Mouse (Mus musculus) thymus, postnatal 4 days (tissue): ENCODE measurements at regions not wholly inside any gene's neighbourhood (a gene's known extent, or its start where the extent isn't known, plus 50 kb on each side); places are given as distances from the start of the nearest gene placed in this dataset.

Source experiments
- DNase-seq: peaks from one replicate; pipeline ENCODE4 v3.0.0; 2021

GRCm38 (mm10) chr2:10999217-10999618 lies 172.7 kb upstream of the Prkcq start:
- DNase-seq = no peak

GRCm38 (mm10) chr2:11005806-11006205 lies 166.1 kb upstream of the Prkcq start:
- no peak for DNase-seq

DNA sequence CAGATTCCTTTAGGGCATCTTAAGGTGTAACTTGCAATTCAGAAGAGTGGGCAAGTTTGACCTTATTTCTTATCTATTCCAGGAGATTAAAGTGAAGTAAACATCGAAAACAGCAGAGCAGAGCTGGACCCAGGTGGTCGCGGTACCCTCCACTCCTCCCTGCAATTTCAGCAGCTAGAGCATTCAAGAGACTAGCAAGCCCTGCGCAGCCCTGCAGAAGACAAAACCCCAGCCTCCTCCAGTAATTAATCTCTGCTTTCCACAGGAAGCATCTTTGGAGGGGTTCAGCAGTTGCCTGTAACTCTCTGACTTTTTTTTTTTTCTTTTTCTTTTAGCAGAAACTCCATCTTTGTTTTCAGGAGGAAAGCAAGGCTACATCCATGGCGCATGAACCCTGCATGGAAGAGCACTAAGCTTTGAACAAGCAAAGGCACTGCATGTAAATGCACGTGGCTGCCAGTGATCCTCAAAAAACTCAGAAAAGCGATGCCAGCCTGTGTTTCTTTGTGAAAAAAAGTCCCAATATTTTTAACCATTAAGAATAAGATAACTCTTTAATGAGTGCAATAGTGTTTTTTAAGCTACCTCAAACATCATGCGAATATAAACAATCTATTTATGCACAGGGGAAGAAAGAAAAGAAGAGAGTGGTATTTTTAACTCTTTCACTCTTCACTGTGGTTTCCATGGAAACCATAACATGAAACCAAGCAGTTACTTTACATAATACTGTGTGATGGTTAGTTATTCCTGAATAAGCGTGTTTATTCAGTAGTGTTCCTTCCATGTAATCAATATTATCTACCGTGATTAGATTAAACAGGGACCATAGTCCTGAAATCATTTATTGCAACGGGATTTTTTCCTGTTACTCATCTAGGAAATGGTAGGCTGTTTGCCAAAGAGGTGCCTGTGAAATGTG lies 160.6 kb upstream of the Prkcq start:
- no peak for DNase-seq

- DNase-seq = no peak
Measured at GRCm38 (mm10) chr2:11012312-11012860, 159.5 kb upstream of the Prkcq start.

- DNase-seq = no peak
Measured at GRCm38 (mm10) chr2:11013154-11013553, 158.8 kb upstream of the Prkcq start.

DNA sequence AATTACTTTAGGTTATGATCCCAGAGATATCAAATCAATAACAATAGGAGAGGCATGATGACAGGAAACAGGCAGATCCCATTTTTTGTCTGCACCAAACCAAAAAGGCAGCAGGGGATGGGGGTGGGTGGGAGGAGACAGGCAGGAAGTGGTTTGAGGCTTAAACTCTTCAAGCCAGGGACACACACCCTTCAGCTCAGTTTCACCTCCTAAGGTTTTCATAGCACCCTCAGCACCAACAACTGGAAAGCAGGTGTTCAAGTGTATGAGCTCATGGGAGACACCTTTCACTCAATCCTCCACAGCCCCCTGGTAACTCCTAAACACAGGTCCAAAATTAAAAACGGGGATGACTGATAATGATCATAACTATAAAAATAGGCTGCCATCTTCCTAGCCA lies 155.5 kb upstream of the Prkcq start:
- peak; percentile 24 for DNase-seq

DNA sequence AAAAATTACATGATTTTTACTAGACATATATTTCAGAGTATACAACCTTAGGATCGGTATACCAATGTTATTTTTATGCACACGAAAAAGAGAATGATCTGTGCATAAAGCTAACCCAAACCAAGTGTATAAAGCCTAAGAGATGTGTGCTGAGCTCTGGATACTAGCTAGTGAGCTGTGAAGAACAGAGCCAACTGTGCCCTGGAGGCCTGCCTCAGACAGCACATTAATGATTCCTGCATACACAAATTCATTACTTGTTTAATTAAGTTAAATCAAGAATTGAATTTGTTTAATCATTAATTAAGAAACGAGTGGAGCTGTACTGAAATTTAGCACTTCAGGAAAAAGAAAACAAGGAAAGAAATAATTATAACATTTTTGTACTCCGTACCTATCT lies 139.0 kb upstream of the Prkcq start:
- DNase-seq = no peak

- no peak for DNase-seq
Measured at GRCm38 (mm10) chr2:11034178-11034577, 137.7 kb upstream of the Prkcq start.

GRCm38 (mm10) chr2:11037343-11037742 lies 134.6 kb upstream of the Prkcq start:
- DNase-seq = no peak

- no peak for DNase-seq
Measured at GRCm38 (mm10) chr2:11038440-11038839, 133.5 kb upstream of the Prkcq start.

GRCm38 (mm10) chr2:11040005-11040404 lies 131.9 kb upstream of the Prkcq start:
- DNase-seq = no peak

DNA sequence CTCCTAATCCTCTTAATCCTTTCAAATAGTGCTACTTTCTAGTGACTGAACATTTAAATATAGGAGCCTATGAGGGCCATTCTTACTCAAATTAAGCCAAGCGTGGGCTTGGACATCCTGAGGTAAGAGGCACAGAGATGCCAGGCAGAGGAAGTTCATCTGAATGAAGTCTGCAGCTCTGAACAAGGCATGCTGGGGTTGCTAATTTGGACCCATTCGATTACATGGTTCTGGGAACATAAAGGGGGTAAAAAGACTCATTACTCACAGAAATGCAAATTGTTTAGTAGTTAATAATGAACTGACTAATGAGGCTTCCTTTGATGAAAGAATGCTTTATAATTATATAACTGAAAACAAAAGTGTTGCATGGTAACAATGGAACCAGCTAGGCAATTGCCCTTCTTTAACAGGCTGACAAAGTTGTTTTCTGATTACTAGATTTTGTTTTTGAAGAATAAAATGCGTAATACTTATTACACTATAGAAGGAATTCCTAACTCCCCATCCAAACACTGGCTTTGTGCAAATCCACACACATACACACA lies 127.1 kb upstream of the Prkcq start:
- no peak for DNase-seq

- DNase-seq = no peak
Measured at GRCm38 (mm10) chr2:11051621-11052020, 120.3 kb upstream of the Prkcq start.

DNA sequence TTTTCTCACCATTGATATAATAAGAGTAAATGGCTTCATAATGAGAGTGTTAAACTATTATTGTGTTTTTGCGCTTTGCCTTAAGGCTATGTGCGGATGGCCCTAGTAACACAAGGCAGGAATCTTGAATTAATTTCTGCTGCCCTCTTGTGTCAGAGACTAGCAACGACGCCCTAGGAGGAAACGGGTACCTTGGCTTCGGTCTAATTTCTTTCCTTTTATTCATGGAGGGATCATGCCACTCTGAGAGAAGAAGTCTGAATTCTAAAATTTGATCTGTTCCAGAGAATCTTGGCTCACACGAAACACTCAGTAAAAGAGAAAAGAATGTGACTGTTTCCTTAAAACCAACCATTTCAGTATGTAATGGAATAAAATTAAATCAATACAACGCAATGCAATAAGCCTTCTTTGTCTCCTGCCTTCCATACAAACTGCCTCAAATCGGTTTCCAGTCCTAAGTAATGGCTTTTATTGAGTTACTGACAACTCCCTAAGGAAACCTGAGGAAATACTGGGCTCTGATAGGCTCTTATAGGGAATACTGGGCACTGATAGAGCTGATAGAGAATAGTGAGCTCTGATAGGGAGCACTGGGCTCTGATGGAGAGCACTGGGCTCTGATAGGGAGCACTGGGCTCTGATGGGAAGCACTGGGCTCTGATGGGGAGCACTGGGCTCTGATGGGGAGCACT lies 112.0 kb upstream of the Prkcq start:
- peak; percentile 62 for DNase-seq

DNA sequence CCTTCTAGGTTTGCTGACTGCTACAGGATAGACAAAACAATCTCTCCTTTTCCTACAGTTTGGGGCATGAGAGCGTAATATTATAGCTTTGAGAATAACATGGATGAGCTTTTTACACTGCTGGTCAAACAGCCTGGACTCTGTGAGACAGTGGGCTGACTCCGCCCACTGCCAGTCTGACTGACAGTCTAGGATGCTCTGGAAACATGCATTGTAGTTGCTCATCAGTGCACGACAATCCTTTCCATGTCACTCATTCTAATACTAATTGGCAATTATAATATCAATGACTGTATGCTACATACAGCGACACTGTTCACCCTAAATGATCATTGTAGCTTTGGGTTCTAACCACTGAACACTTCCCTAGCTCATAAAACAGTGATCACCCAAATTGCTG lies 104.5 kb upstream of the Prkcq start:
- no peak for DNase-seq

- DNase-seq = no peak
Measured at GRCm38 (mm10) chr2:11083536-11083935, 88.4 kb upstream of the Prkcq start.

DNA sequence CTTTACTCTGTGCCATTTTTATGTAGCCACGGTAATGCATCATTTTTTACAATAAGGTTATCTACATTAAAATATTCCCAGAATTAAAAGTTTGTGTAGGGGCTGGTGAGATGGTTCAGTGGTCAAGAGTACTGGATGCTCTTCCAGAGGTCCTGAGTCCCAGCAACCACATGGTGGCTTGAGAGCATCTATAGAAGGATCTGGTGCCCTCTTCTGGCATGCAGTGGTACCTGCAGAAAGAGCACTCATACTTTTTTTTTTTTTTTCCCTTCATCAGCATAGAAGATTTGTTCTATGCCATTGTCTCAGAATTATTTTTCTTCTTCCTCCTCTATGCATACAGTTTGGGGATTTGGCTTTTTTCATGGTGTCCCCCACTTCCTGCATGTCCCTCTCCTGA lies 84.9 kb upstream of the Prkcq start:
- peak; percentile 63 for DNase-seq

- DNase-seq = peak; percentile 58
Measured at GRCm38 (mm10) chr2:11099834-11100622, 71.9 kb upstream of the Prkcq start.

- peak; percentile 57 for DNase-seq
Measured at GRCm38 (mm10) chr2:11113191-11113590, 58.7 kb upstream of the Prkcq start.

DNA sequence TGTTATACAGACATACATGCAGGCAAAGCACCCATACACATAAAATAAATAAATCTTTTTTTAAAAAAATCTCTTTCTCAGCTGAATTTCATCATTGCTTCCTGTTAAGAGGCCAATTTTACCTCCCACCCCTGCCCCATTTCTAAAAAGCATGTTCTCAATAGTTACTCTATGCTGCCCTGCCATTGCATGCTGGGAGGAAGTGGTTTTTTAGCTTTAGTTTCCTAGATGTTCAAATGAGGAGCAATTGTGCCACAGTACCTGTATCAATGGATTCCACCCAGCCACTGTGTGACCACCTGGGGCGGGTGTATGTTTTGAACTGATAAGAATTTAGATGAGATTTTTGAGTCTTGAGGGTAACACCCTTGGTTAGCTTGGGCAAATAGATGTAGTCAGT lies 53.3 kb upstream of the Prkcq start:
- DNase-seq = no peak

GRCm38 (mm10) chr2:11119301-11119700 lies 52.6 kb upstream of the Prkcq start:
- no peak for DNase-seq
